Mouse (Mus musculus): ENCODE measurements around the gene Vps54. TPM values are rescaled to one million over a fixed set of nuclear protein-coding genes. Genes with fewer than 3 reads are reported as not detected.
"Not testable (repeated sequence)": the region's sequence is repeated elsewhere in the genome, so short reads cannot be mapped to it uniquely, and the experiment has no call there.

The Vps54 gene
- total and polyA plus RNA-seq, 3 experiments, result 20.4 to 37.5 (median 22.9) TPM

DNA sequence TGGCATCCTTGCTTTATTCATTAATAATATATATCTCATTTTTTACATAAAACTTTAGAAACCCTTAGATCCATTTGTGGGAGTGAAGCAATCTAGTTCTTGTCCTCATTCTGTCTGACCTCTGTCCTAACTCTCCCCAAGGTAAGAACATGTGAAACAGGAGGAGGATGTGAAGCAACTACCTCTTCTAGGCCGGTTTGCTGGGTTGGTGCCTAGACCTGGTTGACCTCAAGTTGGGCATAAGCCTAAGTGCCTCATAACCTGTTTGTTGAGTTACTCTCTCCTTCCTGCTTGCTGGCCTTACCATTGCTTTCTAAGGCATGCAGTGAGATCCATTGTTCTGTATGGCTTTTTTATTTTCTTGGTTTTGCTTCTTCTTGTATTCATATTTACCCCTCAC, 11.3 kb downstream of the Vps54 start:
- no peak for DNase-seq (ENCODE audit: extremely low read depth)
- Histone ChIP-seq H3K4me2 (ENCODE audit: insufficient read depth, low read depth, poor library complexity, severe bottlenecking) (no peak overlapping the region), H3K4me1 (ENCODE audit: control insufficient read depth in 1 of 2, insufficient read depth in 2 of 2) (peaks cover 12 to 26% of the 10 kb centered on the region in 2 experiments), H3K9me3 (replicated peaks; ENCODE audit: low read length) (no peaks in the 10 kb centered on the region), H3K36me3 (replicated peaks in 1 of 2; ENCODE audit: control insufficient read depth in 1 of 2, insufficient read depth in 1 of 2, low read length in 1 of 2) (peaks cover 0 to 41% of the 10 kb centered on the region in 2 experiments), H3K79me2 (replicated peaks; ENCODE audit: control insufficient read depth, extremely low read depth, insufficient read depth, poor library complexity, severe bottlenecking) (peaks cover 44% of the 10 kb centered on the region), H3K27ac (ENCODE audit: insufficient read depth, low read depth) (no peak overlapping the region), H3K27me3 (replicated peaks) (no peaks in the 10 kb centered on the region), H3K9ac (ENCODE audit: insufficient read depth, low read depth) (no peak overlapping the region), H3K4me3 (replicated peaks in 1 of 3; ENCODE audit: low read depth in 2 of 3, low read length in 2 of 3, poor library complexity in 1 of 3) (no peak overlapping the region)
- dilution Hi-C loops (cut with MboI; ENCODE audit: extremely low pct_ligation_motif_present, extremely low pct_unique_long_range_greater_than_20kb, low sequenced_read_pairs) (no loop called here), in situ Hi-C loops (cut with MboI; ENCODE audit: low pct_ligation_motif_present, low pct_unique_long_range_greater_than_20kb, low sequenced_read_pairs) (no loop called here)
- no peak for TF ChIP-seq ZMIZ1 (IDR thresholded peaks at IDR 0.05; ENCODE audit: low read depth, low read length)
- no peak for TF ChIP-seq JUN (IDR thresholded peaks at IDR 0.05; ENCODE audit: insufficient read depth, low read depth, low read length)
- TF ChIP-seq CTCF (conservative IDR thresholded peaks at IDR 0.05 in 1 of 2, IDR thresholded peaks at IDR 0.05 in 1 of 2; ENCODE audit: low read depth in 2 of 2, low read length in 2 of 2), result no peak
- TF ChIP-seq MEF2A (IDR thresholded peaks at IDR 0.05; ENCODE audit: borderline replicate concordance, low read depth, low read length), result no peak
- TF ChIP-seq RCOR1 (conservative IDR thresholded peaks at IDR 0.05; ENCODE audit: low read depth, low read length), result no peak

- H3K4me2 ChIP-seq (ENCODE audit: insufficient read depth, low read depth, poor library complexity, severe bottlenecking); H3K27me3 ChIP-seq (replicated peaks); H3K4me3 ChIP-seq (replicated peaks in 1 of 3; ENCODE audit: low read depth in 2 of 3, low read length in 2 of 3, poor library complexity in 1 of 3); DNase-seq (ENCODE audit: extremely low read depth); H3K27ac ChIP-seq (ENCODE audit: insufficient read depth, low read depth); H3K4me1 ChIP-seq (ENCODE audit: control insufficient read depth in 1 of 2, insufficient read depth in 2 of 2); H3K9me3 ChIP-seq (replicated peaks; ENCODE audit: low read length); H3K9ac ChIP-seq (ENCODE audit: insufficient read depth, low read depth); dilution Hi-C loops (cut with MboI; ENCODE audit: extremely low pct_ligation_motif_present, extremely low pct_unique_long_range_greater_than_20kb, low sequenced_read_pairs); in situ Hi-C loops (cut with MboI; ENCODE audit: low pct_ligation_motif_present, low pct_unique_long_range_greater_than_20kb, low sequenced_read_pairs): not testable (repeated sequence)
- Histone ChIP-seq H3K79me2 (replicated peaks; ENCODE audit: control insufficient read depth, extremely low read depth, insufficient read depth, poor library complexity, severe bottlenecking) (peaks cover 42% of the 10 kb centered on the region), H3K36me3 (replicated peaks in 1 of 2; ENCODE audit: control insufficient read depth in 1 of 2, insufficient read depth in 1 of 2, low read length in 1 of 2) (peaks cover 5 to 28% of the 10 kb centered on the region in 2 experiments)
Observed at GRCm38 (mm10) chr11:21258611-21259010, 19.5 kb downstream of the Vps54 start.

GRCm38 (mm10) chr11:21265423-21265822, 26.3 kb downstream of the Vps54 start:
- Histone ChIP-seq H3K27me3 (replicated peaks) (no peaks in the 10 kb centered on the region), H3K36me3 (replicated peaks in 1 of 2; ENCODE audit: control insufficient read depth in 1 of 2, insufficient read depth in 1 of 2, low read length in 1 of 2) (peaks cover 27 to 69% of the 10 kb centered on the region in 2 experiments), H3K27ac (ENCODE audit: insufficient read depth, low read depth) (no peak overlapping the region), H3K9ac (ENCODE audit: insufficient read depth, low read depth) (0 out of 2 replicates have a peak overlapping the region, but pooled peaks have one; percentile 15), H3K4me1 (ENCODE audit: control insufficient read depth in 1 of 2, insufficient read depth in 2 of 2) (peaks cover 4 to 17% of the 10 kb centered on the region in 2 experiments), H3K79me2 (replicated peaks; ENCODE audit: control insufficient read depth, extremely low read depth, insufficient read depth, poor library complexity, severe bottlenecking) (peaks cover 22% of the 10 kb centered on the region), H3K9me3 (replicated peaks; ENCODE audit: low read length) (peaks cover 2% of the 10 kb centered on the region), H3K4me3 (replicated peaks in 1 of 3; ENCODE audit: low read depth in 2 of 3, low read length in 2 of 3, poor library complexity in 1 of 3) (no peak overlapping the region), H3K4me2 (ENCODE audit: insufficient read depth, low read depth, poor library complexity, severe bottlenecking) (no peak overlapping the region; the same call in 1 of the 2 replicates)
- TF ChIP-seq CHD1 (IDR thresholded peaks at IDR 0.05; ENCODE audit: low read depth, low read length) (no peak), POLR2A (IDR thresholded peaks at IDR 0.05; ENCODE audit: low read depth, low read length) (no peak), MAZ (IDR thresholded peaks at IDR 0.05; ENCODE audit: low read depth, low read length) (no peak), ZC3H11A (IDR thresholded peaks at IDR 0.05; ENCODE audit: low read depth, low read length) (no peak), MEF2A (IDR thresholded peaks at IDR 0.05; ENCODE audit: borderline replicate concordance, low read depth, low read length) (0 out of 2 replicates have a peak, but pooled peaks have one; percentile 37), JUN (IDR thresholded peaks at IDR 0.05; ENCODE audit: insufficient read depth, low read depth, low read length) (no peak), IRF4 (IDR thresholded peaks at IDR 0.05; ENCODE audit: low read depth, low read length) (peak; percentile 82), BHLHE40 (IDR thresholded peaks at IDR 0.05; ENCODE audit: low read depth, low read length) (no peak), EP300 (IDR thresholded peaks at IDR 0.05; ENCODE audit: low read length) (peak; percentile 85), JUND (conservative IDR thresholded peaks at IDR 0.05; ENCODE audit: low read depth, low read length) (0 out of 2 replicates have a peak, but pooled peaks have one; percentile 55), USF1 (IDR thresholded peaks at IDR 0.05; ENCODE audit: low read depth, low read length) (no peak), USF2 (conservative IDR thresholded peaks at IDR 0.05; ENCODE audit: low read depth, low read length) (no peak), ELF1 (IDR thresholded peaks at IDR 0.05; ENCODE audit: low read depth, low read length) (peak; percentile 58)
- in situ Hi-C loops (cut with MboI; ENCODE audit: low pct_ligation_motif_present, low pct_unique_long_range_greater_than_20kb, low sequenced_read_pairs), result no loop called here
- dilution Hi-C loops (cut with MboI; ENCODE audit: extremely low pct_ligation_motif_present, extremely low pct_unique_long_range_greater_than_20kb, low sequenced_read_pairs), result no loop called here
- DNase-seq (ENCODE audit: extremely low read depth), result peak; percentile 50
